Mouse (Mus musculus): ENCODE results near the gene Vps29.

The Vps29 gene

GRCm38 (mm10) chr5:122400628-122401302 lies 46.6 kb downstream of the Vps29 start:
- DNase-seq, result peak; percentile 85

GRCm38 (mm10) chr5:122401303-122401640 lies 47.1 kb downstream of the Vps29 start:
- peak; percentile 79 for DNase-seq

- no peak for DNase-seq
These were observed 48.0 kb downstream of the Vps29 start for GRCm38 (mm10) chr5:122402160-122402559.

- no peak for DNase-seq
These were observed 48.6 kb downstream of the Vps29 start for GRCm38 (mm10) chr5:122402772-122403171.

- DNase-seq, result no peak
These were observed 49.2 kb downstream of the Vps29 start for GRCm38 (mm10) chr5:122403362-122403761.

GRCm38 (mm10) chr5:122405537-122405936 lies 51.4 kb downstream of the Vps29 start:
- no peak for DNase-seq

- no peak for DNase-seq
These were observed 55.8 kb downstream of the Vps29 start for GRCm38 (mm10) chr5:122409692-122410645.

GRCm38 (mm10) chr5:122411892-122412291 lies 57.7 kb downstream of the Vps29 start:
- DNase-seq, result no peak

- DNase-seq, result peak; percentile 59
These were observed 58.7 kb downstream of the Vps29 start for GRCm38 (mm10) chr5:122412826-122413225.

- DNase-seq, result no peak
These were observed 60.2 kb downstream of the Vps29 start for GRCm38 (mm10) chr5:122414351-122414750.

Data from kidney, postnatal 14 days (tissue).